Mouse (Mus musculus): ENCODE measurements at regions not wholly inside any gene's neighbourhood (a gene's known extent, or its start where the extent isn't known, plus 50 kb on each side); places are given as distances from the start of the nearest gene placed in this dataset.

DNA sequence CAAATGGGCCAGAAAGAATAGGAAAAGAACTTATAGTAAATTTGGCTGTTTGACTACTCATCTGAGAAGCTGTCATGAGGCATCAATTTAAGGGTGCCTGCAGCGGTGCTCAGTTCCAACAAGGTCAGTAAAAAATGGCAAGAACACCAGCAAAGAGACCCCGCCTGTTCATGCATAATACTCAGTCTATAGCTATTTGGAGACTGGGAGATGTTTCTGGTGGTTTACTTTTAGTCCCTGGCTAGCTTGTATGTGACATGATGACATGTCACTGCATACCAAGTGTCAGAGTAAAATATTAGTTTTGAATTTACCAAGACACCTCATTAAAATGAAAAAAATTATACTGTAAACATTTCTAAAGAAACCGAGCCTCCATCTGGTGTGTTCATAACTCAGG lies 317.2 kb downstream of the Rwdd3 start:
- TF ChIP-seq CTCF (IDR thresholded peaks at IDR 0.05; ENCODE audit: borderline replicate concordance, extremely low read depth, insufficient read depth, insufficient read length) (no peak), POLR2A (IDR thresholded peaks at IDR 0.05; ENCODE audit: borderline replicate concordance, extremely low read depth, insufficient read depth, insufficient read length, poor library complexity, severe bottlenecking) (no peak)
